Mouse (Mus musculus): ENCODE data around the gene Tnk2. TPM values are rescaled to one million over a fixed set of nuclear protein-coding genes. Genes with fewer than 3 reads are reported as not detected.

Gene Tnk2
- polyA plus RNA-seq, 1 experiment from 2014 or later: 12.5 TPM

DNA sequence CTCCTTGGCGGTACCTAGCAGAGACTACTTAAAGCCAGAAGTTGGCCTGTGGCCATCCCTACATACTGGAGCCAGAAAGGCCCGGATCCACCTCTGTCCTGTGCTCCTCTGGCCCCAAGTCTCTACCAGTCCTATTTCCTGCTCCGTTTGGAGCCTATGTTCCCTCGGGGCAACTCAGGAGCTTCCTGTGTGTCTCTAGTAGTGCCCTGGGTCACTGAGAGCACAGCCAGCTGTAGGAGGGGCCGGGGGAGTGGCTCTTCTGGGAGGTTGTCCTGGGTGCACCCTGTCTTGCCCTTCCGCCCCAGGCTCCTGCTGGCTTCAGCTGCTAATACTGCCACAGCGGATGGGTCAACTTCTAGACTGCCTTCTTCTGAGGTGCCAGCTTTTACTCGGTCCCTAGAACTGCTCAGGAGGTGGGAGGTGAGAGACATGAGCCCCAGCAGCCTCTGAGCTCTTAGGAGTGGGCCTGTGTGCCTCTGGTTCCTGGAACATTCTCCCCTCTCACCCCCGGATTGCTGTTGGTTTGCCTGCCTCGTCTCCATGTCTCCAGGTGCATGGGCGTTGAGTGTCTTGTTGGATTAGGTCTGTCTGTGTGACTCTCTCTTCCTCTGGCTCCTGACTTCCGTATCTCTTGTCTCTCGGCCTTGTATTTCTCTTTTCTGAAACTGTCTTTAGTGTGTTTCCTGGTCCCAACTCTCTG is 29.3 kb downstream of the Tnk2 start:
- H3K9me3 ChIP-seq: no peaks in the 10 kb centered on the region
- no peak overlapping the region for H3K27ac ChIP-seq
- H3K27me3 ChIP-seq (replicated peaks): no peaks in the 10 kb centered on the region
- ATAC-seq (ENCODE audit: low FRiP score, low read depth): no peak
- no peaks in the 10 kb centered on the region for H3K4me1 ChIP-seq
- H3K9ac ChIP-seq: no peak overlapping the region
- WGBS: 77% methylated on average over 13 of the region's 13 CpGs
- H3K36me3 ChIP-seq: peaks cover 82% of the 10 kb centered on the region
- no peak overlapping the region for H3K4me3 ChIP-seq
- no peak overlapping the region for H3K4me2 ChIP-seq (replicated peaks)

DNA sequence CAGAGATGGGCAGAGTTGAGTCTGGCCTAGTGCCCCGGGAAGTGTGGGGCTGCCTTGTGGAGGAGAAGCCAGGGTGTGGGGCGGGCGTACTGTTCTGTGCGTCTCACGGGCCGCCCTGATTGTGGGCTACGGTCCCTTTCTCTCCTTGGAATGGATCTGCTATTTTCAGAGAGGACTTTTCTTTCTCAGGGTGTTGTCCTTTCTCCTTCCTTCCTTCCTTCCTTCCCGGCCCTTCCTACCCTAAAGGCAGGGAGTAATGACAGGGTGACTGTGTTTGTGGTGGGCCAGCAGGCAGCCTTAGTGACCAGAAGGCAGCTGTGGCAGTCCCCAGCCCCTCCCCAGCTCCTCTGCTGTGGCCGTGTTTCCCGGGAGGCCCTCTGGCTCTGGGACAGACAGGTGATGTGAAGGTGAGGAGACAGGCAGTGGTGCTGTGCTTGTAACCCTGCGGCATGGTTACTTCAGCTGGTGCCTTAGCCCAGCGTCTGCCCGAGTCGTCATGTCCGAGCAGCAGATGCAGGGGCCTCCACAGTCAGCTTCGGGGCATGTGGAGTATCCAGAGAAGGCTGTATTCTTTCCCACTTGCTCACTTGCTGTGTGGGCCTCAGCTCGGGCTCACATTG is 30.6 kb downstream of the Tnk2 start:
- Histone ChIP-seq H3K4me3 (no peak overlapping the region), H3K9ac (no peak overlapping the region), H3K9me3 (no peaks in the 10 kb centered on the region), H3K27ac (no peak overlapping the region), H3K4me2 (replicated peaks) (no peak overlapping the region), H3K27me3 (replicated peaks) (no peaks in the 10 kb centered on the region), H3K36me3 (peaks cover 90% of the 10 kb centered on the region), H3K4me1 (no peaks in the 10 kb centered on the region)
- ATAC-seq (ENCODE audit: low FRiP score, low read depth): no peak
- 91% methylated on average over 17 of the region's 17 CpGs for WGBS

DNA sequence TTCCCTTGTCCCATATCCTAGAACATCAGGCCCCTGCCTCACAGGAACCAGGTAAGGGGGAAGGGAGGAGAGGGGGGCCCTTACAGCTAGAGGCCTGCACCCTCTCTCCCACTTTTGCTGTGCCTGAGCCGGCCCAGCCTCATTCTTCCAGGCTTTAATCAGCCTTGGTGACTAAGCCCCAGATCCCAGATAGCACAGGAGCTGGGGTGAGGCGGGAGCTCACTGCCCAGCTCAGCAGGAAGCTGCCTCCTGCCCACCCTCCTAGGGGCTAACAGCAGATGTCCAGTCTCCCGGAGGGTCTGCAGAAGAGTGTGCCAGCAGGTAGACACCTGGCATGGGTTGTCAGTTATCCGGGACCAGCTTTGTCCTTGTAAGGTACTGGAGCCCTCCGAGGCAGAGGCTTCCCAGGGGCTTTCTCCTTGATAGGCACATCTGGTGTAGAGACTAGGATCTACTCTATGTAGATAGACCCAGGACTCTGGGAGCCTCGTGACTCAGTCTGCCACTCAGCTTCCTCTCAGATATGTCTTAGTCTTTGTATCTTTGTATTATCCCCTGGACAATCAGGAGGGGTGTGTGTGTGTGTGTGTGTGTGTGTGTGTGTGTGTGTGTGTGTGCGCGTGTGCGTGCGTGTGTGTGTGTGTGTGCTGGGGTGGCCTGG is 33.5 kb downstream of the Tnk2 start:
- H3K27ac ChIP-seq: no peak overlapping the region
- H3K4me3 ChIP-seq: no peak overlapping the region
- H3K27me3 ChIP-seq (replicated peaks): no peaks in the 10 kb centered on the region
- WGBS: 77% methylated on average over 9 of the region's 10 CpGs
- no peak overlapping the region for H3K9ac ChIP-seq
- no peaks in the 10 kb centered on the region for H3K4me1 ChIP-seq
- no peak overlapping the region for H3K4me2 ChIP-seq (replicated peaks)
- peaks cover 90% of the 10 kb centered on the region for H3K36me3 ChIP-seq
- H3K9me3 ChIP-seq: no peaks in the 10 kb centered on the region
- ATAC-seq (ENCODE audit: low FRiP score, low read depth): no peak

DNA sequence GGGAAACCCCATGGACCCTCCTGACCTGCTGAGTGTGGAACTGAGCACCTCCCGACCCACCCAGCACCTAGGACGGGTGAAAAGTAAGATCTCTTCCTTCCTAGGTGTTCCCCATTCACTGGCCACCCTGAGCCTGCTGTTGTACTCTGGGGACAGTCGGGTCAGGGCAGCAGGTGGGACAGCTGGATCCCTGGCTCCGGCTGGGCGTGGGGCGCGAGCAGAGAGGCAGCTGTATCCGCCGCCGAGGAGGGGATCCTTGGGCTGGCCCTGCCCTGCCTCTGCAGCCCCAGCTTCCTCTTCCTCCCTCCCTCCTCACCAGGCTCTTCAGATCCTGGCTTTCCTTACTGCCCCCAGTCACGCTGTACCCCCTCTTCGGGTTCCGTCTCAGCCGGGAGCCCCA is 34.2 kb downstream of the Tnk2 start:
- Histone ChIP-seq H3K27ac (no peak overlapping the region), H3K27me3 (replicated peaks) (no peaks in the 10 kb centered on the region), H3K9ac (no peak overlapping the region), H3K36me3 (peaks cover 87% of the 10 kb centered on the region), H3K4me2 (replicated peaks) (no peak overlapping the region), H3K9me3 (no peaks in the 10 kb centered on the region), H3K4me3 (no peak overlapping the region), H3K4me1 (no peaks in the 10 kb centered on the region)
- no peak for ATAC-seq (ENCODE audit: low FRiP score, low read depth)
- WGBS: 76% methylated on average over 14 of the region's 14 CpGs

DNA sequence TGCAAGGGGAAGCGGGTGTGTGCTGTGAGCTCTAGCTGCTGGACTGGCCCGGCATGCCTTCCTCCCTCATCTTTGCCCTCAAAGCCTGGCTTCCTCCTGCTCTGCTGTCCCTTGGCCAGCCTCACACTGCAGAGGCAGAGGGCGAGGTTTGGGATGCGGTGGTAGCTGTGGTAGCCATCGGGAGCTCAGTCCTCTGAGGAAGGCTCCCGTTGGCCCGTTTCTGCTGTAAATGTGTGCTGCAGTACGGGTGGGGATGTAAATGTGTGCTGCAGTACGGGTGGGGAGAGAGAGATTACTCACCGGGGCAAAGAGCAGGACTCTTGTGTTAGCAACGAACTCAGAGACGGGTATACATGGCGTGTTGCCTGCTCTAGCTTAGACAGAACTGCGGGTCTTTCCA is 35.1 kb downstream of the Tnk2 start:
- Histone ChIP-seq H3K27ac (no peak overlapping the region), H3K4me2 (replicated peaks) (no peak overlapping the region), H3K9me3 (no peaks in the 10 kb centered on the region), H3K9ac (no peak overlapping the region), H3K27me3 (replicated peaks) (no peaks in the 10 kb centered on the region), H3K4me3 (no peak overlapping the region), H3K4me1 (no peaks in the 10 kb centered on the region), H3K36me3 (peaks cover 82% of the 10 kb centered on the region)
- no peak for ATAC-seq (ENCODE audit: low FRiP score, low read depth)
- 91% methylated on average over 14 of the region's 14 CpGs for WGBS

DNA sequence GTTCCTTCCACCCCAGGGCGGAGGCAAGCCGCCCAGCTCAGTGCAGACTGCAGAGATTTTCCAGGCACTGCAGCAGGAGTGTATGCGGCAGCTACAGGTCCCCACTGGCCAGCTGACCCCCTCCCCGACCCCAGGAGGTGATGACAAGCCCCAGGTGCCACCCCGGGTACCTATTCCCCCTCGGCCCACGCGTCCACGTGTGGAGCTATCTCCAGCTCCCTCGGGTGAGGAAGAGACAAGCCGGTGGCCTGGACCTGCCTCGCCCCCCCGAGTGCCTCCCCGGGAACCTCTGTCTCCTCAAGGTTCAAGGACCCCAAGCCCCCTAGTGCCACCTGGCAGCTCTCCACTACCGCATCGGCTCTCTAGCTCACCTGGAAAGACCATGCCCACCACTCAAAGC is 36.3 kb downstream of the Tnk2 start:
- Histone ChIP-seq H3K4me3 (no peak overlapping the region), H3K9ac (no peak overlapping the region), H3K4me1 (no peaks in the 10 kb centered on the region), H3K36me3 (peaks cover 73% of the 10 kb centered on the region), H3K4me2 (replicated peaks) (no peak overlapping the region), H3K9me3 (no peaks in the 10 kb centered on the region), H3K27ac (no peak overlapping the region), H3K27me3 (replicated peaks) (no peaks in the 10 kb centered on the region)
- WGBS: 93% methylated on average over 16 of the region's 16 CpGs
- no peak for ATAC-seq (ENCODE audit: low FRiP score, low read depth)

DNA sequence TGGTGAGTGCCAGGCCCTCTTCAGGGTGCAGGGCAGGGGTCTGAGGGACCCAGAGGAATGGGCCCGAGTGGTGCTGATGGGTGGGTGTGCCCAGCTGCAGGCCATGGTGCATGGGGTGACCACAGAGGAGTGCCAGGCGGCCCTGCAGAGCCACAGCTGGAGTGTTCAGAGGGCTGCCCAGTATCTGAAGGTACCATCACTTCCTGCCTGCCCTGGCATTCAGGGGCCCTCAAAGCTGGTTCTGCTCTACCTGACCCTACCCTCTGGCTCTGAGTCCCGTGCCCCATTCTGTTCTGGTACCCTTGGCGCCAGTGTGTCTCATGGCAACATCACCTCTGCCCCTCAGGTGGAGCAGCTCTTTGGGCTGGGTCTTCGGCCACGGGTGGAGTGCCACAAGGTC is 37.1 kb downstream of the Tnk2 start:
- H3K4me1 ChIP-seq: no peaks in the 10 kb centered on the region
- no peak for ATAC-seq (ENCODE audit: low FRiP score, low read depth)
- H3K9me3 ChIP-seq: no peaks in the 10 kb centered on the region
- H3K9ac ChIP-seq: no peak overlapping the region
- peaks cover 64% of the 10 kb centered on the region for H3K36me3 ChIP-seq
- H3K27me3 ChIP-seq (replicated peaks): no peaks in the 10 kb centered on the region
- H3K27ac ChIP-seq: no peak overlapping the region
- H3K4me2 ChIP-seq (replicated peaks): no peak overlapping the region
- WGBS: 92% methylated on average over 6 of the region's 6 CpGs
- H3K4me3 ChIP-seq: no peak overlapping the region

DNA sequence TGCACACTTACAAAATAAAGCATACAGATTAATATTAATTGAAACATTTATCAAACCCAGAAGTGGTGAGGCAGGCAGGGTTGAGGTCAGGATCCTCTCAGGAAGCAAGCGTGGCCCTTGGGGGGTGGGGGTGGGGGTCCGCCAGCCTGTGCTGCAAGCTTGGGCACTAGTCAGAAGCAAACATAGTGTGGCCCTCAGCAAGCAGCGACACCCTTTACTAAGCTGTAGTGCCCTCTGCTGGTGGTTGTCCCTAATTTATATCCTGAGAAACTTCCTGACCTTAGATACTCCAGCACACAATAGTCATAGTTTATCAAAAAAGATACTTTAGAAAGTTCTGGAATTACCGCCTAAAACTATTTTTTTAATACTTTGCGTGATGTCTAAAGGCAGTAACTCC is 38.5 kb downstream of the Tnk2 start:
- Histone ChIP-seq H3K4me1 (0 out of 2 replicates have a peak, but pooled peaks cover 3% of the 10 kb centered on the region), H3K36me3 (peaks cover 51% of the 10 kb centered on the region), H3K4me3 (no peak overlapping the region), H3K4me2 (replicated peaks) (no peak overlapping the region), H3K9ac (no peak overlapping the region), H3K27me3 (replicated peaks) (no peaks in the 10 kb centered on the region), H3K9me3 (no peaks in the 10 kb centered on the region), H3K27ac (no peak overlapping the region)
- 37% methylated on average over 5 of the region's 5 CpGs for WGBS
- ATAC-seq (ENCODE audit: low FRiP score, low read depth): no peak

DNA sequence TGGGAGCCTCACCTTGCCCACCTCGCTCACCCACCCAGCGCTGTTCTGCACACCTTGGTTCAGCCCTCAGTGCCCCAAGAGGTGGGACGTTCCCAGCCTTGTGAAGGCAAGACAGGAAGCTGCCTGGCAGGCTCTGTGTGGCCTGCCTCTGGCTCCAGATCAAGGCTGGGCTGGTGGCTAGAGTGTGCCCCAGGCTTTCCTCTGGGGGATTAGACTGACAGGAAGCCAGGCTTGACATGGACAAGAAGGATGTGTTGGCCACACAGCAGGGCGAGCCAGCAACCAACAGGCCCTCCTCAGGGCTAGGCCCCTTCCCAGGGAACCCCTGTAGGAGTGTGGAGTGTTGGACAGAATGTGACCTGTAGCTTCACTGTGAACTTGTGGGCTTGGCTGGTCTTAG is 39.2 kb downstream of the Tnk2 start:
- 89% methylated on average over 4 of the region's 4 CpGs for WGBS
- Histone ChIP-seq H3K4me1 (0 out of 2 replicates have a peak, but pooled peaks cover 3% of the 10 kb centered on the region), H3K4me3 (no peak overlapping the region), H3K27me3 (replicated peaks) (no peaks in the 10 kb centered on the region), H3K9ac (no peak overlapping the region), H3K4me2 (replicated peaks) (no peak overlapping the region), H3K36me3 (peaks cover 44% of the 10 kb centered on the region), H3K27ac (no peak overlapping the region), H3K9me3 (no peaks in the 10 kb centered on the region)
- no peak for ATAC-seq (ENCODE audit: low FRiP score, low read depth)

DNA sequence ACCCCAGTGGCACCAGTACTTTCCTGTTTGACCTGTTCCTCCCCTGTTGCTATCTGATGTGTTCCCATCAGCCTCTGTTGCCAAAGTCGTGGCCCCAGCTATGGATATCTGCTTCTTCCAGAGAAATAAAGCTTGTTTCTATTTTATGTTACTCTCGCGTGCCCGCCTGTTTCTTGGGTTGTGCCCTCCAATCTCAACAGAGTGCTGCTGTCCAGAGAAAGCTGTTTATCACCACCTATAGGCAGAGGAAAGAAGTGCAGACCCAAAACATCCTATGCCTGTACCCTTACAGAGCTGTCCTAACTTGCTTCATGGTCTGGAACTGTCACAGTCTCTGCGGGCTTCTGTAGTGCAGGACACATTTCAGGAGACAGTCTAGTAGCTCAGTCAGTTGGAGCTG is 39.7 kb downstream of the Tnk2 start:
- Histone ChIP-seq H3K36me3 (peaks cover 40% of the 10 kb centered on the region), H3K9ac (no peak overlapping the region), H3K27me3 (replicated peaks) (no peaks in the 10 kb centered on the region), H3K27ac (no peak overlapping the region), H3K4me2 (replicated peaks) (no peak overlapping the region), H3K4me3 (no peak overlapping the region), H3K9me3 (no peaks in the 10 kb centered on the region), H3K4me1 (0 out of 2 replicates have a peak, but pooled peaks cover 3% of the 10 kb centered on the region)
- WGBS: 72% methylated on average over 5 of the region's 5 CpGs
- no peak; the same call in 1 of the 2 replicates for ATAC-seq (ENCODE audit: low FRiP score, low read depth)

DNA sequence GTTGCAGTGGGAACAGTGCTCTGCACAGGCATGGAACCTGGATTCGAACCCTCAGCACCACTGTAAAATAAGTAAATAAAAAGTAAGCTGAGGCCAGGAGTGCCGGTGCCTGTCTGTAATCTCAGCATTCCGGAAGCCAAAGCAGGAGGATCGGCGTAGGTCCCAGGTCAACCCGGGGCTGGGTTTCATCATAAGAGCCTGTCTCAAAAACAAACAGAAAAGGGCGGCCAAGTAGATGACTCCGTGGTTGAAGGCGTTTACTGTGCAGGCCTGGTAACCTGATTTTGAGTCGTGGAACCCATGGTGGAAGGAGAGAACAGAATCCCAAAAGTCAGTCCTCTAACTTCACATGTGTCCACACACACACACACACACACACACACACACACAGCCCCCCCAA is 41.7 kb downstream of the Tnk2 start:
- Histone ChIP-seq H3K36me3 (peaks cover 20% of the 10 kb centered on the region), H3K4me3 (no peak overlapping the region), H3K9me3 (no peaks in the 10 kb centered on the region), H3K4me1 (0 out of 2 replicates have a peak, but pooled peaks cover 3% of the 10 kb centered on the region), H3K9ac (no peak overlapping the region), H3K4me2 (replicated peaks) (no peak overlapping the region), H3K27me3 (replicated peaks) (no peaks in the 10 kb centered on the region), H3K27ac (no peak overlapping the region)
- 85% methylated on average over 10 of the region's 10 CpGs for WGBS
- ATAC-seq (ENCODE audit: low FRiP score, low read depth): no peak

DNA sequence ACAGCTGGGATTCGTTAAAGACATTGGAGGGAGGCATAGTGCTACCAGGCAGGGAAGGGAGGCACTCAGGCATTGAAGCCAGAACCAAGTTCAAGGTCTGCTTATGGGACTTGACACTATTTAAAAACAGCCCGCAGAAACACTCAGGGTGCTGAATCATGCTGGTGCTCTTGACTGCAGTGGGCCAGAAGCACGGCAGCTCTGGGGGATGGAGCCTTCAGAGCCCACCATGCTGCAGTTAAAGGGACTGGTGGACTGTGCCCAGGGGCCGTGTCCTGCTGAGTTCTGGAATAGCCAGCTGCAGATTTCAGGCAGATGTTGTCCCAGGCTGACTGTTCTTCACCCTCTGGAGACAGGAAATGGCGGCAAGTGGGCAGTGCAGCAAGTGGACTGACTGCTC is 42.3 kb downstream of the Tnk2 start:
- Histone ChIP-seq H3K27ac (no peak overlapping the region), H3K4me2 (replicated peaks) (no peak overlapping the region), H3K9me3 (no peaks in the 10 kb centered on the region), H3K9ac (no peak overlapping the region), H3K4me1 (0 out of 2 replicates have a peak, but pooled peaks cover 3% of the 10 kb centered on the region), H3K27me3 (replicated peaks) (no peaks in the 10 kb centered on the region), H3K4me3 (no peak overlapping the region), H3K36me3 (peaks cover 14% of the 10 kb centered on the region)
- WGBS: 72% methylated on average over 5 of the region's 5 CpGs
- no peak for ATAC-seq (ENCODE audit: low FRiP score, low read depth)
